In genomic region chr3:83416536-83416935, GRCm38 (mm10) we compare ENCODE assay signal across 9 mouse cellular contexts.
DNase-seq lines count a peak whose midpoint lies in the region; ATAC-seq and TF ChIP-seq lines count a peak whose summit lies in the region.
"Had no signal": no experiment of that assay in that cellular context is flagged by ENCODE, and none has a peak within 500 bp of the region (broad histone marks: within the 10 kb centered on the region; RNA-seq: fewer than 3 reads in every experiment).

No protein-coding gene starts in this region.

- TF ChIP-seq POLR2A in heart, adult 2 months (IDR thresholded peaks at IDR 0.05; ENCODE audit: insufficient read depth, low read depth, low read length) = no peak

- ATAC-seq in neural tube, embryonic 11.5 days (ENCODE audit: insufficient read depth, low FRiP score, low TSS enrichment) = no peak

- TF ChIP-seq EP300 in heart, adult 2 months (IDR thresholded peaks at IDR 0.05; ENCODE audit: insufficient read depth, low read depth, low read length) = no peak

- no peaks in the 10 kb centered on the region for H3K36me3 ChIP-seq in heart, adult 2 months (ENCODE audit: control insufficient read depth, insufficient read depth, low read length)
- no peaks in the 10 kb centered on the region for H3K36me3 ChIP-seq in neural tube, embryonic 11.5 days (ENCODE audit: control insufficient read depth, insufficient read depth, low read length)
- H3K36me3 ChIP-seq: stomach, embryonic 15.5 days had no signal

- H3K27ac ChIP-seq in heart, adult 2 months = no peak overlapping the region
- no peak overlapping the region for H3K27ac ChIP-seq in neural tube, embryonic 11.5 days (ENCODE audit: low read depth, low read length)
- H3K27ac ChIP-seq: stomach, embryonic 15.5 days had no signal

- H3K4me1 ChIP-seq in heart, adult 2 months (ENCODE audit: control insufficient read depth, insufficient read depth, low read length) = no peaks in the 10 kb centered on the region
- no peaks in the 10 kb centered on the region for H3K4me1 ChIP-seq in neural tube, embryonic 11.5 days (ENCODE audit: control insufficient read depth, insufficient read depth, low read length)
- H3K4me1 ChIP-seq: stomach, embryonic 15.5 days had no signal

- intact Hi-C loops in heart, adult 2 months (cut with DNase I) = loop anchor here (2.0 to 10.0 kb wide), 2 partner anchors 184 to 348 kb away; partner anchors contain the start of gene Sfrp2
- intact Hi-C loops in heart, postnatal 25 days (cut with DNase I) = loop anchor here (5.0 to 10.0 kb wide), 2 partner anchors 188 to 346 kb away; no protein-coding TSS in a partner anchor

- DNase-seq in heart, adult 2 months = peak; percentile 29 to 33
- DNase-seq in heart, postnatal 25 days (ENCODE audit: low spot score) = no peak
- DNase-seq in neural tube, embryonic 11.5 days (ENCODE audit: low spot score) = peak; percentile 15
- no peak for DNase-seq in neural tube, embryonic 10.5 days (ENCODE audit: extremely low spot score, low spot score)
- peak; percentile 2 for DNase-seq in embryo, embryonic 11.5 days (ENCODE audit: low read depth, low spot score)
- DNase-seq in retina, postnatal 1 day = peak; percentile 6
- DNase-seq in layer of hippocampus, postnatal 25 days (ENCODE audit: extremely low spot score in 1 of 2, low spot score in 1 of 2) = no peak
- no peak for DNase-seq in cerebellum, adult 9-11 months

- no peaks in the 10 kb centered on the region for H3K79me2 ChIP-seq in heart, adult 2 months (replicated peaks; ENCODE audit: control insufficient read depth, insufficient read depth, low read length)

- no peak overlapping the region for H3K4me2 ChIP-seq in neural tube, embryonic 11.5 days (ENCODE audit: low read depth)
- H3K4me2 ChIP-seq: stomach, embryonic 15.5 days had no signal

- TF ChIP-seq CTCF in heart, adult 2 months (IDR thresholded peaks at IDR 0.05) = peak; percentile 74

- H3K9ac ChIP-seq in heart, adult 2 months (ENCODE audit: low read depth, low read length) = no peak overlapping the region
- no peak overlapping the region for H3K9ac ChIP-seq in neural tube, embryonic 11.5 days (ENCODE audit: low read length)
- H3K9ac ChIP-seq: stomach, embryonic 15.5 days had no signal

- H3K4me3 ChIP-seq in heart, adult 2 months = no peak overlapping the region
- H3K4me3 ChIP-seq in neural tube, embryonic 11.5 days (ENCODE audit: low read depth, low read length) = no peak overlapping the region
- H3K4me3 ChIP-seq: stomach, embryonic 15.5 days had no signal

- H3K27me3 ChIP-seq in heart, adult 2 months (ENCODE audit: control insufficient read depth, insufficient read depth, low read length) = no peaks in the 10 kb centered on the region
- no peaks in the 10 kb centered on the region for H3K27me3 ChIP-seq in neural tube, embryonic 11.5 days (ENCODE audit: control insufficient read depth, insufficient read depth, low read length)
- H3K27me3 ChIP-seq: stomach, embryonic 15.5 days had no signal

- no peaks in the 10 kb centered on the region for H3K9me3 ChIP-seq in neural tube, embryonic 11.5 days (ENCODE audit: control insufficient read depth, low read length)
- H3K9me3 ChIP-seq: stomach, embryonic 15.5 days had no signal

Comparison
In these comparisons a context has a peak if more than half of its experiments do, and no peak if none do; other contexts are left out.
1. DNase-seq: peak in heart, adult 2 months (2 of 2), neural tube, embryonic 11.5 days (single experiment), embryo, embryonic 11.5 days (single experiment) and retina, postnatal 1 day (single experiment); none in heart, postnatal 25 days (single experiment), neural tube, embryonic 10.5 days (single experiment), layer of hippocampus, postnatal 25 days (0 of 2) and cerebellum, adult 9-11 months (single experiment).